Mouse (Mus musculus) embryonic facial prominence, embryonic 12.5 days (tissue): ENCODE data around the gene Sbf2. TPM values are rescaled to one million over a fixed set of nuclear protein-coding genes. Genes with fewer than 3 reads are reported as not detected.

Experiments
- ATAC-seq: fragments of 200-750 bp; cut with Nextera tagmentation; 2 replicates; pipeline ENCODE4 v1.8.0; 2017; ENCODE audit not compliant: insufficient number of reproducible peaks, insufficient read depth, low FRiP score, low TSS enrichment
- H3K27ac ChIP-seq: fragments of 300-500 bp; sonication (generic); 2 replicates; pipeline ENCODE4 v1.5.1; 2016; ENCODE audit warnings: mild to moderate bottlenecking
- H3K27me3 ChIP-seq: fragments of 300-500 bp; sonication (generic); 2 replicates; pipeline ENCODE4 v1.6.1; 2016; ENCODE audit warnings: mild to moderate bottlenecking, moderate library complexity
- H3K36me3 ChIP-seq: fragments of 300-500 bp; sonication (generic); 2 replicates; pipeline ENCODE4 v1.6.1; 2016; ENCODE audit warnings: mild to moderate bottlenecking
- H3K4me1 ChIP-seq: fragments of 300-500 bp; sonication (generic); 2 replicates; pipeline ENCODE4 v1.6.1; 2016
- H3K4me2 ChIP-seq: fragments of 300-500 bp; sonication (generic); replicated peaks from 2 replicates; pipeline ENCODE4 v1.6.1; 2016; ENCODE audit warnings: mild to moderate bottlenecking, moderate library complexity
- H3K4me3 ChIP-seq: fragments of 300-500 bp; sonication (generic); 2 replicates; pipeline ENCODE4 v1.5.1; 2016; ENCODE audit warnings: mild to moderate bottlenecking
- H3K9ac ChIP-seq: fragments of 300-500 bp; sonication (generic); 2 replicates; pipeline ENCODE4 v1.6.1; 2016; ENCODE audit warnings: mild to moderate bottlenecking, moderate library complexity
- H3K9me3 ChIP-seq: fragments of 300-500 bp; sonication (generic); 2 replicates; pipeline ENCODE4 v1.6.1; 2016; ENCODE audit warnings: mild to moderate bottlenecking, moderate library complexity
- WGBS: fragments of 180-500 bp; shearing (Covaris S2); methylation state at CpG from one replicate; pipeline ENCODE4 v1.1.7; 2016; 5-methylcytosine and 5-hydroxymethylcytosine counted together
- polyA plus RNA-seq: library from polyadenylated mRNA; unstranded; fragments of >200 nt; fragmentation: Nextera tagmentation; extraction: Ambion mirVana; gene quantifications from 2 replicates; pipeline ENCODE4 v1.2.1, GENCODE M21; 2016

Gene Sbf2
- polyA plus RNA-seq, 1 experiment from 2014 or later: 35.2 TPM

DNA sequence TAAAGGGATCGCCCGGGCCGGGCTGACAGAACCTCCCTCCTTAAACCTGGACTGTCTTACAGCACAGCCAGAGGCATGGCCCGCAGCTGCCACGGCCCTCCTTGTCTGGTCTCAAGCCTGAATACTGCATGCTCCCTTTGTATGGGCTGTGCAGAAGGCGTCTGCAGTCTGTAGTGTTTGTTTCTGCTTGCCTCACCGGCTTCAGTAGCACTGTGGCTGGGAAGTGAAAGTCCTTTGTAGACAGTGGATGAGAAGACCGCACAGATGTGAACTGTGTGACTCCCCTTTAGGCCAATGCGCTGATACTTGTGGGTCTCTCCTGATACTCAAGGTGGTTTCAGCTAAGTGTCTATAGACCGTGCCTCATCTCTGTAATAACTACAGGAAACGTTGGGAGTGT is 331.9 kb downstream of the Sbf2 start:
- Histone ChIP-seq H3K9me3 (no peaks in the 10 kb centered on the region), H3K27ac (no peak overlapping the region), H3K27me3 (no peaks in the 10 kb centered on the region), H3K4me2 (no peak overlapping the region), H3K9ac (no peak overlapping the region), H3K36me3 (peaks cover 36% of the 10 kb centered on the region), H3K4me1 (peaks cover 5% of the 10 kb centered on the region; the same call in 1 of the 2 replicates), H3K4me3 (no peak overlapping the region)
- no peak for ATAC-seq
- 86% methylated on average over 11 of the region's 11 CpGs for WGBS

DNA sequence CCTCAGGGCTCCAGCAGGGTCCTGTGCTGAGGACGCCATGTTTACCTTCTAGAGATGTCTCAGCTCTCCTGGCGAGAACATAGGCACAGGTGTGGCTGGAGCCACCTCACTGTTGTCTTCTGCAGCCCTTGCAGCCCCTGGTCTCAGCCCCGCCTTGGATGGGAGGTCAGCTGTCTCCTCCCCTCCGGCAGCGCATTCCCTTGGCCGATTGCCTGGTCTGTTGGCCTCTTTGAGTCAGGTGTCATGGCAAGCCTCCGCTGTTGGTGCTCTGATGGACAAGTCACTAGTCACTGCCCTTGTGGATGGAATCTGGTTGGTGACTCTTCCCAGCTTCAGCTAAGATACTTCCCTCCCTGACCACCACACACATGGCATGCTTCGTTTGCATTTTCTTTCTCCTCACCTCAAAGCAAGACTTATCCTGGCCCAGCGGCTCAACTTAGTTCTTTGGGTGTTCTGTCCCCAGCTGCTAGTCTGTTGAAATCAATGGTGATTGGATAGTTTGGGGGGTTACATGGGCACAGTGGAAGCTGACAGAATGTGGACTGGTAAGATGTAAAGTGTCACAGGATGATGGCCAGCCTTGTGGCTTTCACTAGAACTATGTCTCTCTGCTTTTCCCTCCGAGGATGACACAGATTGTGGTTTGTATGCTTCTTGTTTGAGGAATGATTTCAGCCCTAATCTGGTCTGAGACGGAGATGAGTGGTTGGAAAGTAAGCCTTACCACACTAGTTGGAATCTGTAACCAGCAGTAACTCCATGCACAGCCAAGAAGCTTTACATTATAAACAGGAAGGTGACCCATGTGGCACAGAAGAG is 333.1 kb downstream of the Sbf2 start:
- no peak for ATAC-seq
- no peak overlapping the region for H3K4me2 ChIP-seq
- H3K27me3 ChIP-seq: no peaks in the 10 kb centered on the region
- H3K9ac ChIP-seq: no peak overlapping the region
- no peak overlapping the region for H3K4me3 ChIP-seq
- H3K9me3 ChIP-seq: no peaks in the 10 kb centered on the region
- no peak overlapping the region for H3K27ac ChIP-seq
- WGBS: 88% methylated on average over 11 of the region's 11 CpGs
- peaks cover 41% of the 10 kb centered on the region for H3K36me3 ChIP-seq
- no peaks in the 10 kb centered on the region for H3K4me1 ChIP-seq

DNA sequence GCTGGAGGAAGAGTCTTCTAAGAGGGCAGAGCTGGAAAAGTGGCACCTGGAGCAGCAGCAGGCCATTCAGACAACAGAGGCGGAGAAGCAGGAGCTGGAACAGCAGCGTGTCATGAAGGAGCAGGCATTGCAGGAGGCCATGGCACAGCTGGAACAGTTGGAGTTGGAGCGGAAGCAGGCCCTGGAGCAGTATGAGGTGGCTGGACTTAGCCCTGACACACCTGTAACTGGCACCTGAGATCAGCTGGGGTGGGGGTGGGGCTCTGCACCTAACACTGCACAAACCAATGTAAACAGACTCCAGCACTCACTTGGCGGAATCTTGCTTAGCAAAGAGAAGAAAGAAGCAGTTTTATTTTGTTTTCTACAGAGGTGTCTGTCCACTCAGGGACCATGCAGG is 335.5 kb downstream of the Sbf2 start:
- Histone ChIP-seq H3K4me3 (no peak overlapping the region), H3K9me3 (no peaks in the 10 kb centered on the region), H3K4me1 (no peaks in the 10 kb centered on the region), H3K36me3 (peaks cover 62% of the 10 kb centered on the region), H3K27ac (no peak overlapping the region), H3K4me2 (no peak overlapping the region), H3K9ac (no peak overlapping the region), H3K27me3 (no peaks in the 10 kb centered on the region)
- ATAC-seq: no peak
- 90% methylated on average over 4 of the region's 4 CpGs for WGBS

DNA sequence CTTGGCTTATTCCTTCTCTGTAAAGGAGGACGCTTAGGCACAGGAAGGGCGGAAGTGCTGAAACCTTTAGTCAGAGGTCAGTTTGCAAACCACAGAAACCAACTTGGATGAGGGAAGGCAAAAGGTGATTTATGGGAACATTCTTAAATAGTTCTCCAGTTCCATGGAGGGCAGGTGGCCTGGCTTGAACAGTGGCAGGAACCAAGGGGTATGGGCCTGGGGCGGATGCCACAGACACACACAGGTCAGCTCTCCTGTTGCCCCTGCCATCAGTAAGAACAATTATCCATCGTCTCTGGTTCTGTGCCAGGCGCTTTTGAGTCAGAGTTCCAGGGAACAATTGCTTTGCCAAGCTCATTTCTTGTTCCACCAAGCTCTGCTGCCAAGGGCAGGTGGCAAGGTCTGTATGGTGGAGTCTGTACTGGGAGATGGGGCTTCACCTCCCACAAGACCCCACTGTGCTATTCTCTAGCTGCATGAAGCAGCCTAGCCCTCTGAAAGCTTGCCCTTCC is 336.9 kb downstream of the Sbf2 start:
- no peak for ATAC-seq
- Histone ChIP-seq H3K27me3 (no peaks in the 10 kb centered on the region), H3K9ac (no peak overlapping the region), H3K9me3 (no peaks in the 10 kb centered on the region), H3K4me1 (no peaks in the 10 kb centered on the region), H3K4me2 (no peak overlapping the region), H3K36me3 (peaks cover 73% of the 10 kb centered on the region), H3K27ac (no peak overlapping the region), H3K4me3 (no peak overlapping the region)
- WGBS: 94% methylated on average over 5 of the region's 5 CpGs

DNA sequence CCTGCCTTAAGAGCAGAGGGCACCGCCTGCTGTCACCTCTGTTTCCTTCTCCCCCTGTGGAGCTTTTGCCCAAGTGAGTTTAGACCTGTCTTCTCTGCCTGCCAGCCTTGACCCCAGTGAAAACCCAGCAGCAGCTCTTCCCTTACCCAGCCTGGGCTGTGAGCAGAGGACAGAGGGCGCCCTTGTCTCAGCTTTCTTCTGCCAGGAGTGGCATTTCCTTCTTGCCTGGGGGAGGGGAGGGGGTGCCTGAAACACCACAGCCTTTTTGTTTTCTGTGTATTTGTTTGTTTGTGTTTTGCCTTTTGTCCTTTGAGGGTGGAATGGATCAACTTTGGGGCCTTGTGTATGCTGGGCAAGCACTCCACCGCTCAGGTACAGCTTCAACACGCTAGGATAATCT is 342.3 kb downstream of the Sbf2 start:
- no peak for ATAC-seq
- Histone ChIP-seq H3K4me2 (no peak overlapping the region), H3K27me3 (no peaks in the 10 kb centered on the region), H3K9ac (no peak overlapping the region), H3K36me3 (peaks cover 50% of the 10 kb centered on the region), H3K4me3 (no peak overlapping the region), H3K9me3 (no peaks in the 10 kb centered on the region), H3K4me1 (no peaks in the 10 kb centered on the region), H3K27ac (no peak overlapping the region)
- WGBS: 56% methylated on average over 4 of the region's 4 CpGs

DNA sequence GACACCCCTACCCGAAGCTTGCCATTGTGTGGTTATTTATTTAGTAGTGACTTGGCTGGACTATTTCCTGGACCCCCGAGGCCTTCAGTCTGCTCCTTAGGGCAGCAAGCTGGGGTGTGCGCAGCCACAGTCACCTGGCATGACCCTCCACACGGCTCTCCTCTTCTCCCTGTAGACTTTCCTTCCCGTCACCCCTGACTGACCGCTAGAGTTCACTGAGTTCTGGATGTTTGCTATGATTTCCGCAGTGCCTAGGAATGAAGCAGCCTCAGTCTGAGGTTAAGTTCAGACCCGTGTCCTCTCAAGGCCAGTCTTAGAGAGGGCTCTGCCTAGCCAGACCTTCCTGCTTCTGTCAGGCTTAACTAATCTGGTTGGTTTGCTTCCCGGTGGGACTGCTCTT is 342.9 kb downstream of the Sbf2 start:
- Histone ChIP-seq H3K4me1 (no peaks in the 10 kb centered on the region), H3K27ac (no peak overlapping the region), H3K4me2 (no peak overlapping the region), H3K9me3 (no peaks in the 10 kb centered on the region), H3K4me3 (no peak overlapping the region), H3K9ac (no peak overlapping the region), H3K36me3 (peaks cover 49% of the 10 kb centered on the region), H3K27me3 (no peaks in the 10 kb centered on the region)
- no peak for ATAC-seq
- WGBS: 64% methylated on average over 9 of the region's 9 CpGs

DNA sequence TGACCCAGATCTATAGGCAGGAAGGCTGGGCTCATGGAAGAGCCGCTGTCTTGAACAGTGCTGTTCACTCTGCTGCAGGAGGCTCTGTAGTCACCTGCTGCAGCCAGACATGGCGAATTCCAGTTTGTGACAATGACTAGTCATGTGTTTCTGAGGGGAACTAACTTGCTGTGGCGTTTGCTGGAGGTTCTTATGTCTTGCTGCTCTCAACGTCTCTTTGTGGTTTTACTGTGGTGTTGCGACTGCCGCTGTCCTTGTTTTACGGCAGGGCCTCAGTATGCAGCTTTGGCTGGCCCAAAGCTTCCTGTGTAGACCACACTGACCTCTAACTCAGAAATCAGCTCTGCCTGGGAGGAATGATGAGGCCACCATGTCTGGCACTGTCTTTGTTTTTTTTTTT is 344.3 kb downstream of the Sbf2 start:
- Histone ChIP-seq H3K4me1 (no peaks in the 10 kb centered on the region), H3K27ac (no peak overlapping the region), H3K4me2 (no peak overlapping the region), H3K36me3 (peaks cover 37% of the 10 kb centered on the region), H3K9ac (no peak overlapping the region), H3K4me3 (no peak overlapping the region), H3K27me3 (no peaks in the 10 kb centered on the region), H3K9me3 (no peaks in the 10 kb centered on the region)
- 88% methylated on average over 7 of the region's 7 CpGs for WGBS
- ATAC-seq: no peak

DNA sequence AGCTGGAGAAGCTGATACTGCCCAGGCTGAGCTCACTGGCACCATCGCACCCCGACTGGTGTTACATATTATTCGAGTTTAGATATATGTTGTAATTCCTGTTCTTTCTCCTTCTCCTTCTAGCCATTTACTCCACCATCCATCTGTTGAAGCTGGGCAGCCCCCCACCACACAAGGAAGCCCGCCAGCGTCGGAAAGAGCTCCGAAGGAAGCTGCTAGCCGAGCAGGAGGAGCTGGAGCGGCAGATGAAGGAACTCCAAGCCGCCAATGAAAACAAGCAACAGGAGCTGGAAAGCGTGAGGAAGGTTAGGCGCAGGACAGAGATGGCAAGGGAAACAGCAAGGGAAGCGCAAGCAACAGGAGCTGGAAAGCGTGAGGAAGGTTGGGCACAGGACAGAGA is 344.9 kb downstream of the Sbf2 start:
- Histone ChIP-seq H3K4me2 (no peak overlapping the region), H3K9me3 (no peaks in the 10 kb centered on the region), H3K4me3 (no peak overlapping the region), H3K4me1 (no peaks in the 10 kb centered on the region), H3K9ac (no peak overlapping the region), H3K27ac (no peak overlapping the region), H3K36me3 (peaks cover 32% of the 10 kb centered on the region), H3K27me3 (no peaks in the 10 kb centered on the region)
- 93% methylated on average over 14 of the region's 14 CpGs for WGBS
- ATAC-seq: no peak

DNA sequence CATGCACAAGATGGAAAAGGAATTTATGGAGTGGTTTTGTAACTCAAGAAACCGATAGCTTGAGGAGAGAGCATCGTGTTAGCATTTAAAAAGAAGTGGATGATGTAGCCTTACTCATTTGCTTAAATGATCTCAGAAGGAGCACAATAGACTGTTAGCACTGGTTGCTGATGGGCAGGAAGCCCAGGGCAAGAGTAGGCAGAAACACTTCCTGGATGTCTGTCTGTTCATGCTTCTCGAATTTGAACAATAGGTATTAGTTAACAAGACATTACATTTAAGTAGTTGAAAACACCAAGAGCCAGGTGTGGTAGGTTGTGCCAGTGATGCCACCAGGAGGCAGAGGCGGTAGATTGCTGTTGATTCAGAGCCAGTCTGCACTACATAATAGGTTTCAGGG is 346.2 kb downstream of the Sbf2 start:
- no peak overlapping the region for H3K9ac ChIP-seq
- H3K4me1 ChIP-seq: no peaks in the 10 kb centered on the region
- 88% methylated on average over 4 of the region's 4 CpGs for WGBS
- H3K4me3 ChIP-seq: no peak overlapping the region
- no peaks in the 10 kb centered on the region for H3K27me3 ChIP-seq
- H3K27ac ChIP-seq: no peak overlapping the region
- peaks cover 21% of the 10 kb centered on the region for H3K36me3 ChIP-seq
- no peak overlapping the region for H3K4me2 ChIP-seq
- no peak for ATAC-seq
- no peaks in the 10 kb centered on the region for H3K9me3 ChIP-seq

DNA sequence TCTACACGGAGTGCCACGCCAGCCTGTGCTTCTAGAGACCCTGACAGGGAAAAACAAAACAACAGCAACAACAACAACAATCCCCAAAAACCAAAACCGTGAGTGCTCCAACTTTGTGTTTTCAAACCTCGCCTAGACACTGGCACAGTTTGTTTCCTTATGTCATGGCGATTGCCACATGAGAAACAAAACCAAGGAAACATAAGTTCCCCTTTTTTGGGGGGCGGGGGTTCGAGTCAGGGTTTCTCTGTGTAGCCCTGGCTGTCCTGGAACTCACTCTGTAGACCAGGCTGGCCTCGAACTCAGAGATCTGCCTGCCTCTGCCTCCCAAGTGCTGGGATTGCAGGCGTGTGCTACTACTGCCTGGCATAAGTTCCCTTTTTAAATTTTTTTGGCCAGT is 346.7 kb downstream of the Sbf2 start:
- Histone ChIP-seq H3K9ac (no peak overlapping the region), H3K4me3 (no peak overlapping the region), H3K4me1 (no peaks in the 10 kb centered on the region), H3K27ac (no peak overlapping the region), H3K27me3 (no peaks in the 10 kb centered on the region), H3K4me2 (no peak overlapping the region), H3K36me3 (peaks cover 16% of the 10 kb centered on the region), H3K9me3 (no peaks in the 10 kb centered on the region)
- no peak for ATAC-seq
- WGBS: 90% methylated on average over 9 of the region's 9 CpGs

DNA sequence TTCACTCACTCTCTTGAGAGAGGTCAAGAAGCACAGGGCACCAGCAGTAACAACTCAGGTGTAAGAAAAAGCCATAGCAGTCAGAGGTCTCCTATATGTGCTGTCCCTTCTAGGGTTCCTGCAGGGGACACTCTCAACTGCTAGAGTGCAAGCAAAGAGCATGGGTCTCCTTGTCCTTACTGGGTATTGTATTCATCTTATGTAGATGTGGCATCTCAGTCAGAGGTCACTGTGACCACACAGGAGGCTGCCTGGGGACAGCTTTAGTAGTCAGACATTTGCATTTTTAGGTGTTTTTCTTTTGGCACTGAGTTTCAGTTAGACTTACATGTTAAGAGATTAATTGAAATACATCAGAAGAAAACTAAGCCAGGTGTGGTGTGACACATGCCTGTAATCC is 347.7 kb downstream of the Sbf2 start:
- Histone ChIP-seq H3K4me2 (no peak overlapping the region), H3K4me3 (no peak overlapping the region), H3K9me3 (no peaks in the 10 kb centered on the region), H3K27me3 (no peaks in the 10 kb centered on the region), H3K36me3 (peaks cover 16% of the 10 kb centered on the region), H3K9ac (no peak overlapping the region), H3K27ac (no peak overlapping the region), H3K4me1 (0 out of 2 replicates have a peak, but pooled peaks cover under 1% of the 10 kb centered on the region)
- no peak for ATAC-seq

DNA sequence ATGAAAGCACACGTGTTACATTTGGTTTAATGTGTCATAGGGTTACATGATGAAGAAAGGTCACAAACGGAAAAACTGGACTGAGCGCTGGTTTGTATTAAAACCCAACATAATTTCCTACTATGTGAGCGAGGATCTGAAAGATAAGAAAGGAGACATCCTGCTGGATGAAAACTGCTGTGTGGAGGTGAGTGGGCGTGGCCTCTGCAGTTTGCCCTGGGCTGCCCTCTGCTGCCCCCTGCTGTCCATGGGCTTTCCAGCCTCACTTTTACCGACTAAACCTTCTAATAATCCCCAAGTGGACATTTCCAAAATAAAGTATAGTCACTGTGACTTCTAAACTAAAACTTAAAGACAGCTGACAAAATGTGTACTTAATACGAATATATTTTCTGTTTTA is 348.9 kb downstream of the Sbf2 start:
- H3K27ac ChIP-seq: no peak overlapping the region
- H3K9me3 ChIP-seq: no peaks in the 10 kb centered on the region
- H3K4me2 ChIP-seq: no peak overlapping the region
- no peak overlapping the region for H3K9ac ChIP-seq
- WGBS: 37% methylated on average over 7 of the region's 7 CpGs
- no peak overlapping the region for H3K4me3 ChIP-seq
- 0 out of 2 replicates have a peak, but pooled peaks cover 4% of the 10 kb centered on the region for H3K4me1 ChIP-seq
- ATAC-seq: no peak
- H3K36me3 ChIP-seq: peaks cover 16% of the 10 kb centered on the region
- no peaks in the 10 kb centered on the region for H3K27me3 ChIP-seq
